Mouse (Mus musculus): ENCODE measurements around the gene Fryl. TPM values are rescaled to one million over a fixed set of nuclear protein-coding genes. Genes with fewer than 3 reads are reported as not detected.

Fryl gene
- polyA plus RNA-seq, 1 experiment from 2014 or later = 48.0 TPM

DNA sequence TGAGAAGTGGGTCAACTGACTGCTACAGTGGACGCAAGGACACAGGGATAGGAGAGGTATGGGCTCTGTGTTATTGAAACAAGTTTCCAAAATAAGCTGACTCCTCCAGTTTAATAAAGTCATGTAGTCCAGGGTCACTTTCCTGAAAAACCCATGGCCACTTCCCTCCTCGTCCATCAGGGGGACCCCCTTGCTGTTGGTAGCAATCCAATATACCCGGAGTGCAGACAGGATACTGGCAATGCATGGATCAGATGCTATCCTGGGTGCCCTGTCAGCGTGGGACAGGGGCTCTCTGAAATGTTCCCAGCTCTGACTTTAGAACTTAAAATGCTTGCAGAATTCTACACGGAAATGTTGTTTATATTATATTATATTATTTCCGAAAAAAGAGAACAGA lies 34.0 kb downstream of the Fryl start:
- Histone ChIP-seq H3K27ac (ENCODE audit: low read depth, low read length) (no peak overlapping the region), H3K27me3 (ENCODE audit: control insufficient read depth, insufficient read depth, low read length) (no peaks in the 10 kb centered on the region), H3K9ac (ENCODE audit: low read length) (no peak overlapping the region), H3K4me3 (ENCODE audit: low read depth, low read length) (no peak overlapping the region), H3K4me2 (ENCODE audit: low read depth, low read length, severe bottlenecking) (no peak overlapping the region), H3K9me3 (ENCODE audit: control insufficient read depth, low read length) (no peaks in the 10 kb centered on the region), H3K4me1 (replicated peaks; ENCODE audit: control insufficient read depth, insufficient read depth, low read length) (no peaks in the 10 kb centered on the region), H3K36me3 (ENCODE audit: control insufficient read depth, insufficient read depth, low read length) (no peaks in the 10 kb centered on the region)
- WGBS = 52% methylated on average over 6 of the region's 6 CpGs
- ATAC-seq (replicated peaks; ENCODE audit: low FRiP score) (no peak), DNase-seq (ENCODE audit: low spot score) (peak; percentile 57)

- H3K9ac ChIP-seq (ENCODE audit: low read length) = no peak overlapping the region
- no peak overlapping the region for H3K4me2 ChIP-seq (ENCODE audit: low read depth, low read length, severe bottlenecking)
- no peak overlapping the region for H3K4me3 ChIP-seq (ENCODE audit: low read depth, low read length)
- DNase-seq (ENCODE audit: low spot score) = no peak
- no peaks in the 10 kb centered on the region for H3K9me3 ChIP-seq (ENCODE audit: control insufficient read depth, low read length)
- no peaks in the 10 kb centered on the region for H3K4me1 ChIP-seq (replicated peaks; ENCODE audit: control insufficient read depth, insufficient read depth, low read length)
- H3K27me3 ChIP-seq (ENCODE audit: control insufficient read depth, insufficient read depth, low read length) = no peaks in the 10 kb centered on the region
- no peak overlapping the region for H3K27ac ChIP-seq (ENCODE audit: low read depth, low read length)
- no peaks in the 10 kb centered on the region for H3K36me3 ChIP-seq (ENCODE audit: control insufficient read depth, insufficient read depth, low read length)
- no peak for ATAC-seq (replicated peaks; ENCODE audit: low FRiP score)
- WGBS = 90% methylated on average over 7 of the region's 7 CpGs
Measured at GRCm38 (mm10) chr5:73221826-73222225, 34.6 kb downstream of the Fryl start.

- Histone ChIP-seq H3K4me2 (ENCODE audit: low read depth, low read length, severe bottlenecking) (no peak overlapping the region), H3K27me3 (ENCODE audit: control insufficient read depth, insufficient read depth, low read length) (no peaks in the 10 kb centered on the region), H3K4me1 (replicated peaks; ENCODE audit: control insufficient read depth, insufficient read depth, low read length) (no peaks in the 10 kb centered on the region), H3K9ac (ENCODE audit: low read length) (no peak overlapping the region), H3K4me3 (ENCODE audit: low read depth, low read length) (no peak overlapping the region), H3K36me3 (ENCODE audit: control insufficient read depth, insufficient read depth, low read length) (no peaks in the 10 kb centered on the region), H3K9me3 (ENCODE audit: control insufficient read depth, low read length) (no peaks in the 10 kb centered on the region), H3K27ac (ENCODE audit: low read depth, low read length) (no peak overlapping the region)
- DNase-seq (ENCODE audit: low spot score) = no peak
- ATAC-seq (replicated peaks; ENCODE audit: low FRiP score) = no peak
- 96% methylated on average over 3 of the region's 3 CpGs for WGBS
Measured at GRCm38 (mm10) chr5:73219716-73220115, 36.7 kb downstream of the Fryl start.

GRCm38 (mm10) chr5:73218065-73218464 lies 38.4 kb downstream of the Fryl start:
- H3K27ac ChIP-seq (ENCODE audit: low read depth, low read length) = no peak overlapping the region
- WGBS = 91% methylated on average over 4 of the region's 4 CpGs
- ATAC-seq (replicated peaks; ENCODE audit: low FRiP score) = no peak

DNA sequence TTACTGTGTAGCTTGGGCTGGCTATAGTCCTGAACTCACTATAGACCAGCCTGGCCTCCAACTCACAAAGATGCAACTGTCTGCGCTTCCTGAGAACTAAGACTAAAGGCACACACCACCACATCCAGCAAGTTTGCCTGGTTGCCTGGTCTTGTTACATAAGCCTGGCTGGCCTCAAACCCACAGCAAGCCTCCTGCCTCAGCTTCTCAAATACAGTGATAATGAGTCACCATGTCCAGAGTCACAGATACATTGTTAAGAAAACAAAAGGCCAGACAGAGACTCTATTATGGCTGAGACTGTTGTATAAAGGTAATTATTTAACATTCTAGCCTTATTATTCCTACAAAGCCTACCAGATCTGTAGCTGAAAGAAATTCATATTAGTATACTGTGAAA lies 39.3 kb downstream of the Fryl start:
- ATAC-seq (replicated peaks; ENCODE audit: low FRiP score) = no peak
- Histone ChIP-seq H3K4me3 (ENCODE audit: low read depth, low read length) (no peak overlapping the region), H3K9me3 (ENCODE audit: control insufficient read depth, low read length) (no peaks in the 10 kb centered on the region), H3K27me3 (ENCODE audit: control insufficient read depth, insufficient read depth, low read length) (no peaks in the 10 kb centered on the region), H3K4me2 (ENCODE audit: low read depth, low read length, severe bottlenecking) (no peak overlapping the region), H3K27ac (ENCODE audit: low read depth, low read length) (no peak overlapping the region), H3K4me1 (replicated peaks; ENCODE audit: control insufficient read depth, insufficient read depth, low read length) (no peaks in the 10 kb centered on the region), H3K9ac (ENCODE audit: low read length) (no peak overlapping the region), H3K36me3 (ENCODE audit: control insufficient read depth, insufficient read depth, low read length) (no peaks in the 10 kb centered on the region; the same call in 1 of the 2 replicates)
- 96% methylated on average over 1 of the region's 1 CpGs for WGBS
- no peak for DNase-seq (ENCODE audit: low spot score)

More at GRCm38 (mm10) chr5:73218065-73218464, 38.4 kb downstream of the Fryl start:
- H3K9ac ChIP-seq (ENCODE audit: low read length) = no peak overlapping the region
- DNase-seq (ENCODE audit: low spot score) = no peak
- H3K27me3 ChIP-seq (ENCODE audit: control insufficient read depth, insufficient read depth, low read length) = no peaks in the 10 kb centered on the region
- no peak overlapping the region for H3K4me3 ChIP-seq (ENCODE audit: low read depth, low read length)
- H3K4me1 ChIP-seq (replicated peaks; ENCODE audit: control insufficient read depth, insufficient read depth, low read length) = no peaks in the 10 kb centered on the region
- H3K9me3 ChIP-seq (ENCODE audit: control insufficient read depth, low read length) = no peaks in the 10 kb centered on the region
- H3K4me2 ChIP-seq (ENCODE audit: low read depth, low read length, severe bottlenecking) = no peak overlapping the region
- H3K36me3 ChIP-seq (ENCODE audit: control insufficient read depth, insufficient read depth, low read length) = no peaks in the 10 kb centered on the region; the same call in 1 of the 2 replicates

DNA sequence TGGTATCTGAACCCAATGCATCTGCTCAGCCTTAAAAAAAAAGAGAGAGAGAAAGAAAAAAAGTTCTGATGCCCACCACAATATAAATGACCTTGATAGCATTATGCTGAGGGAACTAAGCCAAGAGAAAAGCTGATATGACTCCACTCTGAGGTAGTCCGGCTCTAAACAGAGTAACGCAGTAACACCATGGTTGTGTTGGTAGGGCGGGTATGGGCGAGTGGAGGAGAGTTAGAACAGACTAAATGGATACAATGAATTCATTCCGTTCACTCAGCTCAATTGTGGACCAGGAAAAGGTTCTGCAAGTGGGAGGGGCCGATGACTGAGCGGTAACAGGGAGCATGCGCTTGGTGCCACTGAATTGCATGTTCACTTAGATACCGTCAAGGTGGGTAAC lies 40.4 kb downstream of the Fryl start:
- Histone ChIP-seq H3K9me3 (ENCODE audit: control insufficient read depth, low read length) (no peaks in the 10 kb centered on the region), H3K4me2 (ENCODE audit: low read depth, low read length, severe bottlenecking) (no peak overlapping the region), H3K27ac (ENCODE audit: low read depth, low read length) (no peak overlapping the region), H3K4me1 (replicated peaks; ENCODE audit: control insufficient read depth, insufficient read depth, low read length) (no peaks in the 10 kb centered on the region), H3K36me3 (ENCODE audit: control insufficient read depth, insufficient read depth, low read length) (no peaks in the 10 kb centered on the region; the same call in 1 of the 2 replicates), H3K4me3 (ENCODE audit: low read depth, low read length) (no peak overlapping the region), H3K27me3 (ENCODE audit: control insufficient read depth, insufficient read depth, low read length) (no peaks in the 10 kb centered on the region), H3K9ac (ENCODE audit: low read length) (no peak overlapping the region)
- ATAC-seq (replicated peaks; ENCODE audit: low FRiP score) (no peak), DNase-seq (ENCODE audit: low spot score) (no peak)
- WGBS = 90% methylated on average over 9 of the region's 9 CpGs

DNA sequence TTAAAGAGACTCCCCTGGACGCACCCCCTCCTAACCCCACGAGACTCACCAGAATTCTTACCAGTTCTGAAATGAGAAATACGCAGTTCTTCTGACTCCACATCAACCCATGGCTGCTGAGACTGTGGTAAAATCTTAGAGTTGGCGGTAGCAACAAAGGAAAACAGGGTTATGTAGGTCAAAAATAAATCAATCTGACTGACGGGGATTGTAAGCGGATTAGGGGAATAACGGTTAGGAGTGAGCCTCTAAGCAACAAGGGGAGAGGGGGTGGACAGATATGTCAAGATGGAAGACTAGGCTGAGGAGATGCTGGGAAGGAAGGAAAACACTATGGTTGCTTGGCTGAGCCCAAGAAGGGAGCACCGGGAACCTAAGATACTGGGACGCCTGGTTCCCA lies 44.0 kb downstream of the Fryl start:
- H3K9me3 ChIP-seq (ENCODE audit: control insufficient read depth, low read length) = no peaks in the 10 kb centered on the region
- ATAC-seq (replicated peaks; ENCODE audit: low FRiP score) (no peak), DNase-seq (ENCODE audit: low spot score) (no peak)
- H3K4me2 ChIP-seq (ENCODE audit: low read depth, low read length, severe bottlenecking) = no peak overlapping the region
- H3K27ac ChIP-seq (ENCODE audit: low read depth, low read length) = no peak overlapping the region
- no peak overlapping the region for H3K9ac ChIP-seq (ENCODE audit: low read length)
- H3K4me1 ChIP-seq (replicated peaks; ENCODE audit: control insufficient read depth, insufficient read depth, low read length) = no peaks in the 10 kb centered on the region; the same call in 1 of the 2 replicates
- no peaks in the 10 kb centered on the region; the same call in 1 of the 2 replicates for H3K36me3 ChIP-seq (ENCODE audit: control insufficient read depth, insufficient read depth, low read length)
- H3K27me3 ChIP-seq (ENCODE audit: control insufficient read depth, insufficient read depth, low read length) = no peaks in the 10 kb centered on the region
- H3K4me3 ChIP-seq (ENCODE audit: low read depth, low read length) = no peak overlapping the region
- 90% methylated on average over 9 of the region's 9 CpGs for WGBS

- H3K9me3 ChIP-seq (ENCODE audit: control insufficient read depth, low read length) = no peaks in the 10 kb centered on the region
- no peak overlapping the region for H3K4me2 ChIP-seq (ENCODE audit: low read depth, low read length, severe bottlenecking)
- no peak for ATAC-seq (replicated peaks; ENCODE audit: low FRiP score)
- no peak overlapping the region for H3K4me3 ChIP-seq (ENCODE audit: low read depth, low read length)
- H3K36me3 ChIP-seq (ENCODE audit: control insufficient read depth, insufficient read depth, low read length) = no peaks in the 10 kb centered on the region; the same call in 1 of the 2 replicates
- no peak overlapping the region for H3K9ac ChIP-seq (ENCODE audit: low read length)
- no peak for DNase-seq (ENCODE audit: low spot score)
- no peaks in the 10 kb centered on the region; the same call in 1 of the 2 replicates for H3K4me1 ChIP-seq (replicated peaks; ENCODE audit: control insufficient read depth, insufficient read depth, low read length)
- H3K27ac ChIP-seq (ENCODE audit: low read depth, low read length) = no peak overlapping the region
- no peaks in the 10 kb centered on the region for H3K27me3 ChIP-seq (ENCODE audit: control insufficient read depth, insufficient read depth, low read length)
- WGBS = 92% methylated on average over 15 of the region's 15 CpGs
Measured at GRCm38 (mm10) chr5:73211961-73212360, 44.5 kb downstream of the Fryl start.

DNA sequence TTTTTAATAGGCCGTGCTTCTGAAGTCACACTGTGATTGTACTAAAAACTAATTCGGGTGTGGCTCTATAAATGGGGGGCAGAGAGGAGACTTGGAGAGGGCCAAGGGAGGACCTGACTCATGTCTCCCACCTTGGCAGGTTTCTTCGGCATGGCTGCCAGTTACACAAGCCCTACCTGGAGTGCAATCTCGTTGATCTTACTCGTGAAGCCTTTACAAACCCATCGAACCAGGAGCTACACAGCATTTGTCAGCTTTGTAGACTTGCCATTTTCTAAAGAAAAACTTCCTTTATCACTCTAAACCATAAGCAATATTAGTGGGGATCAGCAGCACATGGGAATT lies 45.5 kb downstream of the Fryl start:
- ATAC-seq (replicated peaks; ENCODE audit: low FRiP score) (no peak), DNase-seq (ENCODE audit: low spot score) (no peak)
- H3K4me1 ChIP-seq (replicated peaks; ENCODE audit: control insufficient read depth, insufficient read depth, low read length) = no peaks in the 10 kb centered on the region; the same call in 1 of the 2 replicates
- H3K36me3 ChIP-seq (ENCODE audit: control insufficient read depth, insufficient read depth, low read length) = no peaks in the 10 kb centered on the region; the same call in 1 of the 2 replicates
- no peaks in the 10 kb centered on the region for H3K27me3 ChIP-seq (ENCODE audit: control insufficient read depth, insufficient read depth, low read length)
- 94% methylated on average over 6 of the region's 6 CpGs for WGBS
- no peaks in the 10 kb centered on the region for H3K9me3 ChIP-seq (ENCODE audit: control insufficient read depth, low read length)
- no peak overlapping the region for H3K9ac ChIP-seq (ENCODE audit: low read length)
- H3K4me3 ChIP-seq (ENCODE audit: low read depth, low read length) = no peak overlapping the region
- no peak overlapping the region for H3K27ac ChIP-seq (ENCODE audit: low read depth, low read length)
- no peak overlapping the region for H3K4me2 ChIP-seq (ENCODE audit: low read depth, low read length, severe bottlenecking)

Measured in forebrain, embryonic 11.5 days (tissue).